Mouse (Mus musculus) CH12.LX (cell line): ENCODE measurements around the gene Rab36. TPM values are rescaled to one million over a fixed set of nuclear protein-coding genes. Genes with fewer than 3 reads are reported as not detected.
A peak's percentile ranks its signal among the peaks of the same experiment; 100 is the strongest.

Experiments used
- DNase-seq: peaks from one replicate; pipeline ENCODE4 v3.0.0-alpha.2; 2013; ENCODE audit errors: extremely low read depth
- H3K27ac ChIP-seq: 2 replicates; pipeline ENCODE4 v1.5.1; 2012; ENCODE audit warnings: low read depth, mild to moderate bottlenecking, control low read depth, moderate library complexity; ENCODE audit not compliant: insufficient read depth
- H3K27me3 ChIP-seq: replicated peaks from 2 replicates; pipeline ENCODE3; 2012; ENCODE audit warnings: inconsistent platforms
- H3K36me3 ChIP-seq, 2 experiments: replicated peaks in 1 of 2; 2 replicates each; pipeline versions ENCODE3 to v1.6.1; 2012; ENCODE audit warnings: inconsistent platforms in 1 of 2, low read length in 1 of 2, mild to moderate bottlenecking in 1 of 2, mixed read lengths in 1 of 2, moderate library complexity in 1 of 2; ENCODE audit not compliant: control insufficient read depth in 1 of 2, insufficient read depth in 1 of 2
- H3K4me1 ChIP-seq, 2 experiments: 2 replicates each; pipeline ENCODE4 v1.6.1; 2012; ENCODE audit warnings: inconsistent platforms in 1 of 2, moderate library complexity in 1 of 2; ENCODE audit not compliant: insufficient read depth in 2 of 2, control insufficient read depth in 1 of 2
- H3K4me2 ChIP-seq: 2 replicates; pipeline ENCODE4 v1.6.1; 2012; ENCODE audit warnings: low read depth, mild to moderate bottlenecking, control low read depth; ENCODE audit not compliant: poor library complexity, insufficient read depth, severe bottlenecking
- H3K4me3 ChIP-seq, 3 experiments: fragments of 150-350 bp in 1 of 3; sonication (generic) in 1 of 3; replicated peaks in 1 of 3; 2 replicates each; pipeline versions ENCODE3 to v1.5.1; 2011 to 2012; ENCODE audit warnings: low read depth in 2 of 3, low read length in 2 of 3, mild to moderate bottlenecking in 2 of 3, moderate library complexity in 2 of 3, control low read depth in 1 of 3, improper control_type of control experiment in 1 of 3, inconsistent platforms in 1 of 3, mixed read lengths in 1 of 3; ENCODE audit not compliant: poor library complexity in 1 of 3
- H3K79me2 ChIP-seq: replicated peaks from 2 replicates; pipeline ENCODE4 v1.6.1; 2012; ENCODE audit warnings: mild to moderate bottlenecking, moderate library complexity; ENCODE audit not compliant: control insufficient read depth, poor library complexity, insufficient read depth, severe bottlenecking; ENCODE audit errors: extremely low read depth
- H3K9ac ChIP-seq: 2 replicates; pipeline ENCODE4 v1.6.1; 2012; ENCODE audit warnings: low read depth, mild to moderate bottlenecking, control low read depth, moderate library complexity; ENCODE audit not compliant: insufficient read depth
- H3K9me3 ChIP-seq: replicated peaks from 2 replicates; pipeline ENCODE3; 2012; ENCODE audit warnings: low read length, inconsistent platforms, mixed read lengths
- CHD1 ChIP-seq: IDR thresholded peaks from 2 replicates; pipeline ENCODE4 v1.6.1; 2012; ENCODE audit warnings: low read depth, low read length, improper control_type of control experiment, inconsistent platforms
- CHD2 ChIP-seq: IDR thresholded peaks from 2 replicates; pipeline ENCODE4 v1.6.1; 2011; ENCODE audit warnings: low read length, improper control_type of control experiment
- CTCF ChIP-seq, 2 experiments: IDR thresholded peaks in 1 of 2; conservative IDR thresholded peaks in 1 of 2; 2 replicates each; pipeline ENCODE4 v1.5.1; 2011 to 2012; ENCODE audit warnings: low read depth in 2 of 2, low read length in 2 of 2, improper control_type of control experiment in 1 of 2, inconsistent platforms in 1 of 2, mild to moderate bottlenecking in 1 of 2, moderate library complexity in 1 of 2
- E2F4 ChIP-seq: IDR thresholded peaks from 2 replicates; pipeline ENCODE4 v1.6.1; 2011; ENCODE audit warnings: low read depth, low read length, improper control_type of control experiment; ENCODE audit not compliant: insufficient replicate concordance
- ELF1 ChIP-seq: IDR thresholded peaks from 2 replicates; pipeline ENCODE4 v1.6.1; 2014; ENCODE audit warnings: low read depth, mild to moderate bottlenecking, inconsistent platforms, low read length, improper control_type of control experiment
- EP300 ChIP-seq: IDR thresholded peaks from 2 replicates; pipeline ENCODE4 v1.6.1; 2011; ENCODE audit warnings: low read length, improper control_type of control experiment
- ETS1 ChIP-seq: conservative IDR thresholded peaks from 2 replicates; pipeline ENCODE4 v1.6.1; 2012; ENCODE audit warnings: low read depth, mild to moderate bottlenecking, inconsistent platforms, low read length, improper control_type of control experiment, moderate library complexity
- GABPA ChIP-seq: IDR thresholded peaks from 2 replicates; pipeline ENCODE4 v1.6.1; 2012; ENCODE audit warnings: low read depth, low read length, improper control_type of control experiment, inconsistent platforms; ENCODE audit not compliant: insufficient replicate concordance
- HCFC1 ChIP-seq: IDR thresholded peaks from 2 replicates; pipeline ENCODE4 v1.6.1; 2012; ENCODE audit warnings: low read depth, mild to moderate bottlenecking, inconsistent platforms, low read length, improper control_type of control experiment
- IRF4 ChIP-seq: IDR thresholded peaks from 2 replicates; pipeline ENCODE4 v1.6.1; 2014; ENCODE audit warnings: low read depth, mild to moderate bottlenecking, inconsistent platforms, low read length, improper control_type of control experiment
- JUN ChIP-seq: IDR thresholded peaks from 2 replicates; pipeline ENCODE4 v1.6.1; 2011; ENCODE audit warnings: low read depth, mild to moderate bottlenecking, low read length, improper control_type of control experiment, moderate library complexity; ENCODE audit not compliant: insufficient read depth
- JUND ChIP-seq: conservative IDR thresholded peaks from 2 replicates; pipeline ENCODE4 v1.6.1; 2011; ENCODE audit warnings: low read depth, low read length, improper control_type of control experiment
- KAT2A ChIP-seq: IDR thresholded peaks from 2 replicates; pipeline ENCODE4 v1.6.1; 2012; ENCODE audit warnings: low read length, improper control_type of control experiment, inconsistent platforms; ENCODE audit not compliant: insufficient replicate concordance
- MAFK ChIP-seq: IDR thresholded peaks from 2 replicates; pipeline ENCODE4 v1.6.1; 2011; ENCODE audit warnings: low read length, improper control_type of control experiment; ENCODE audit not compliant: insufficient replicate concordance
- MAX ChIP-seq: IDR thresholded peaks from 2 replicates; pipeline ENCODE4 v1.6.1; 2011; ENCODE audit warnings: low read length, improper control_type of control experiment
- MAZ ChIP-seq: IDR thresholded peaks from 2 replicates; pipeline ENCODE4 v1.6.1; 2012; ENCODE audit warnings: low read depth, mild to moderate bottlenecking, inconsistent platforms, low read length, improper control_type of control experiment, moderate library complexity
- MEF2A ChIP-seq: IDR thresholded peaks from 2 replicates; pipeline ENCODE4 v1.6.1; 2014; ENCODE audit warnings: low read depth, mild to moderate bottlenecking, inconsistent platforms, low read length, improper control_type of control experiment, borderline replicate concordance
- MXI1 ChIP-seq: IDR thresholded peaks from 2 replicates; pipeline ENCODE4 v1.6.1; 2011; ENCODE audit warnings: mild to moderate bottlenecking, low read depth, low read length, improper control_type of control experiment
- MYC ChIP-seq: IDR thresholded peaks from 2 replicates; pipeline ENCODE4 v1.6.1; 2011; ENCODE audit warnings: low read depth, mild to moderate bottlenecking, improper control_type of control experiment, low read length
- NELFE ChIP-seq: IDR thresholded peaks from 2 replicates; pipeline ENCODE4 v1.6.1; 2011; ENCODE audit warnings: low read depth, low read length, improper control_type of control experiment
- NRF1 ChIP-seq: IDR thresholded peaks from 2 replicates; pipeline ENCODE4 v1.6.1; 2014; ENCODE audit warnings: low read depth, mild to moderate bottlenecking, inconsistent platforms, low read length, improper control_type of control experiment, moderate library complexity
- PAX5 ChIP-seq: IDR thresholded peaks from 2 replicates; pipeline ENCODE4 v1.6.1; 2012; ENCODE audit warnings: low read length, inconsistent platforms, mixed read lengths
- POLR2A ChIP-seq: IDR thresholded peaks from 2 replicates; pipeline ENCODE4 v1.6.1; 2011; ENCODE audit warnings: low read depth, mild to moderate bottlenecking, improper control_type of control experiment, low read length
- POLR2AphosphoS2 ChIP-seq: IDR thresholded peaks from 2 replicates; pipeline ENCODE4 v1.6.1; 2011; ENCODE audit warnings: low read depth, low read length, improper control_type of control experiment
- RAD21 ChIP-seq: IDR thresholded peaks from 2 replicates; pipeline ENCODE4 v1.6.1; 2011; ENCODE audit warnings: low read depth, mild to moderate bottlenecking, low read length, improper control_type of control experiment, moderate library complexity
- RCOR1 ChIP-seq: conservative IDR thresholded peaks from 2 replicates; pipeline ENCODE4 v1.6.1; 2012; ENCODE audit warnings: low read depth, mild to moderate bottlenecking, inconsistent platforms, low read length, improper control_type of control experiment
- SIN3A ChIP-seq: IDR thresholded peaks from 2 replicates; pipeline ENCODE4 v1.6.1; 2012; ENCODE audit warnings: low read length, improper control_type of control experiment, inconsistent platforms
- SMC3 ChIP-seq: IDR thresholded peaks from 2 replicates; pipeline ENCODE4 v1.6.1; 2011; ENCODE audit warnings: low read depth, low read length, improper control_type of control experiment
- TBP ChIP-seq: conservative IDR thresholded peaks from 2 replicates; pipeline ENCODE4 v1.6.1; 2011; ENCODE audit warnings: low read depth, low read length, improper control_type of control experiment
- TCF12 ChIP-seq: IDR thresholded peaks from 2 replicates; pipeline ENCODE4 v1.6.1; 2014; ENCODE audit warnings: low read depth, mild to moderate bottlenecking, inconsistent platforms, low read length, improper control_type of control experiment
- UBTF ChIP-seq: IDR thresholded peaks from 2 replicates; pipeline ENCODE4 v1.6.1; 2012; ENCODE audit warnings: low read depth, mild to moderate bottlenecking, inconsistent platforms, low read length, improper control_type of control experiment, moderate library complexity
- USF1 ChIP-seq: IDR thresholded peaks from 2 replicates; pipeline ENCODE4 v1.6.1; 2014; ENCODE audit warnings: low read depth, mild to moderate bottlenecking, inconsistent platforms, low read length, improper control_type of control experiment
- USF2 ChIP-seq: conservative IDR thresholded peaks from 2 replicates; pipeline ENCODE4 v1.6.1; 2011; ENCODE audit warnings: low read depth, low read length, improper control_type of control experiment
- ZC3H11A ChIP-seq: IDR thresholded peaks from 2 replicates; pipeline ENCODE4 v1.6.1; 2012; ENCODE audit warnings: low read depth, mild to moderate bottlenecking, inconsistent platforms, low read length, improper control_type of control experiment
- ZKSCAN1 ChIP-seq: IDR thresholded peaks from 2 replicates; pipeline ENCODE4 v1.6.1; 2012; ENCODE audit warnings: low read depth, inconsistent platforms, low read length, improper control_type of control experiment, borderline replicate concordance
- dilution Hi-C: fragments of 300-500 bp; cut with MboI; formaldehyde crosslinking; loops from 2 replicates; pipeline ENCODE4 v1.14.3; 2020; ENCODE audit warnings: low sequenced_read_pairs; ENCODE audit not compliant: extremely low pct_unique_long_range_greater_than_20kb, extremely low pct_ligation_motif_present
- in situ Hi-C: fragments of 300-500 bp; cut with MboI; formaldehyde crosslinking; loops from 3 replicates; pipeline ENCODE4 v1.14.3; 2019; ENCODE audit warnings: low sequenced_read_pairs, low pct_ligation_motif_present, low pct_unique_long_range_greater_than_20kb, mixed read lengths
- polyA plus RNA-seq: library from polyadenylated mRNA; unstranded; fragments of >175 nt; gene quantifications from 2 replicates; pipeline ENCODE4 v1.2.1, GENCODE M21; 2012; ENCODE audit warnings: low read depth; ENCODE audit not compliant: insufficient read length
- total RNA-seq, 2 experiments: library from RNA; depleted of rRNA; stranded (reverse); fragments of 300-350 nt in 1 of 2; fragments of >200 nt in 1 of 2; gene quantifications; 2 replicates each; pipeline ENCODE4 v1.2.3; 2012 to 2014

Rab36 gene
- total and polyA plus RNA-seq, 3 experiments: 0.34 to 1.2 (median 0.59) TPM

DNA sequence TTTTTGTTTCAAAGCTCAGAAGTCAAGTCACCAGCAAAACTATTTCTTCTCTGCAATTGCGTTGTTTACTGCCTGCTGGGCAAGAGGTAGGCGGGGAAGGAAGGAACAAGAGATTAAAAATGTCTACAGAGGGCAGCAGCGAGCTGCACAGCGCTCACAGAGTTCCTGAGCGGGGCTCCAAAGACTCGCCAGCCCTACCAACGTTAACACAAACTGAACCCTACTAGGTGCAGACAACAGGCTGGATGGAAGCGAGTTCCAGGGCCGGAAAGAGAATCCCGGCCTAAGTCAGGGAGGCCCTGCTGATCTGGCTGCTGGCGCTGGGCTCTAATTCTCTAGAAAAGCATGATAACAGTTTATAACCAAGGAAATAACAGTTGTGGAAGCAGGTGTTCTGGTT, 22.5 kb downstream of the Rab36 start (continued):
- TF ChIP-seq POLR2A: no peak
- no peak for TF ChIP-seq MAX
- no peak for TF ChIP-seq POLR2AphosphoS2
- no peak for TF ChIP-seq USF2
- TF ChIP-seq MAFK: no peak
- TF ChIP-seq ZKSCAN1: peak; percentile 97
- no peak for TF ChIP-seq GABPA

DNA sequence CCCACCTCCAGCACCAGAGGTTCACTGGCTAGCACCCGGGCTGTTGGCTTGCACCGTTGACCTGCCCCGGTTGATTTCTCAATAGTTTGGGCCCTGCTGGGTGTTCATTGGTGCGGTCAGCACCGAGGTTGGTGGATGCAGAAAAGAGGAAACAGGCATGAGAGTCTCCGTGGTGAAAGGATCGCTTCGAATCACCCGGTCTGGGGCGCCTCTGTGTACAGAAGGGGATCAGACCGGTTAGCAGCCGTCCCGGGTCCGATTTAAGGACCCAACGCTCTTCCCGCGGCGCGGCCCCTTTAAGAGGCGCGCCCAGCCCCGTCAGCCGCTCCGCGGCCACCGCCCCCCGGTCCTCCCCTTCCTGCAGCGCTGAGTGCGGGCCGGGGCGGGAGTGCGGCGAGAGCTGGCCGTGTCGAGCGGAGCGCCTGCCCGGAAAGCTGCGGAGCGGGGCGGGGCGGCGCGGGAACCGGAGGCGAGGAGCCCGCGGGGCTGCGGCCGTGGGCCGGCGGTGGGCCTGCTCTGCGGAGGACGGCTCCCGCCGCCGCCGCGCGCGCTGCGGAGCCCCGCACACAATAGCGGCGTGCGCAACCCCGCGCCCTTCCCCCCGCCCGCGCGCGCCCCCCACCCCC, 23.5 kb downstream of the Rab36 start, which contains the start of gene Bcr:
Gene Bcr, plus strand, starts transcription at position 376 of the 626 bp plus-strand sequence.
- DNase-seq: peak; percentile 66
- Histone ChIP-seq H3K27me3 (no peaks in the 10 kb centered on the region), H3K36me3 (peaks cover under 1 to 25% of the 10 kb centered on the region in 2 experiments), H3K4me2 (peak within 1 kb of the TSS; percentile 82), H3K9me3 (no peaks in the 10 kb centered on the region), H3K9ac (peak within 1 kb of the TSS; percentile 49), H3K79me2 (peaks cover 32% of the 10 kb centered on the region), H3K4me3 (peak within 1 kb of the TSS; percentile 73 to 85 (median 76)), H3K4me1 (peaks cover 17 to 71% of the 10 kb centered on the region in 2 experiments), H3K27ac (peak within 1 kb of the TSS; percentile 67)
- in situ Hi-C loops: loop anchor here (5.0 kb wide), 1 partner anchor 92 kb away; no protein-coding TSS in a partner anchor
- dilution Hi-C loops: no loop called here
- TF ChIP-seq SMC3 (peak; percentile 2), RAD21 (no peak; the same call in 1 of the 2 replicates), MXI1 (peak; percentile 43), CHD2 (no peak), ZKSCAN1 (no peak), JUND (no peak), POLR2A (peak; percentile 52; the same call in 1 of the 2 replicates), GABPA (no peak), IRF4 (no peak; the same call in 1 of the 2 replicates), PAX5 (no peak), SIN3A (peak; percentile 86), KAT2A (no peak), NRF1 (no peak), CTCF (conservative IDR thresholded peaks at IDR 0.05 in 1 of 2, IDR thresholded peaks at IDR 0.05 in 1 of 2; ENCODE audit: low read depth in 2 of 2, low read length in 2 of 2) (no peak), MEF2A (no peak), RCOR1 (no peak), MAZ (no peak), USF2 (no peak), E2F4 (no peak), TBP (no peak), ELF1 (peak; percentile 36; the same call in 1 of the 2 replicates), CHD1 (no peak), TCF12 (0 out of 2 replicates have a peak, but pooled peaks have one; percentile 44), POLR2AphosphoS2 (no peak), ETS1 (no peak), USF1 (no peak), JUN (no peak), ZC3H11A (no peak), NELFE (no peak), MYC (no peak), HCFC1 (peak; percentile 54), MAX (no peak), UBTF (peak; percentile 73; the same call in 1 of the 2 replicates), EP300 (no peak; the same call in 1 of the 2 replicates), MAFK (peak; percentile 27; the same call in 1 of the 2 replicates)
